Mouse (Mus musculus) urinary bladder, postnatal 36 days (tissue): ENCODE results near the gene Mtmr10.

Source experiments
- DNase-seq, 2 experiments: peaks; one replicate each; pipeline ENCODE4 v3.0.0; 2022; ENCODE audit warnings: low spot score in 2 of 2, mixed read lengths in 1 of 2

The Mtmr10 gene

DNA sequence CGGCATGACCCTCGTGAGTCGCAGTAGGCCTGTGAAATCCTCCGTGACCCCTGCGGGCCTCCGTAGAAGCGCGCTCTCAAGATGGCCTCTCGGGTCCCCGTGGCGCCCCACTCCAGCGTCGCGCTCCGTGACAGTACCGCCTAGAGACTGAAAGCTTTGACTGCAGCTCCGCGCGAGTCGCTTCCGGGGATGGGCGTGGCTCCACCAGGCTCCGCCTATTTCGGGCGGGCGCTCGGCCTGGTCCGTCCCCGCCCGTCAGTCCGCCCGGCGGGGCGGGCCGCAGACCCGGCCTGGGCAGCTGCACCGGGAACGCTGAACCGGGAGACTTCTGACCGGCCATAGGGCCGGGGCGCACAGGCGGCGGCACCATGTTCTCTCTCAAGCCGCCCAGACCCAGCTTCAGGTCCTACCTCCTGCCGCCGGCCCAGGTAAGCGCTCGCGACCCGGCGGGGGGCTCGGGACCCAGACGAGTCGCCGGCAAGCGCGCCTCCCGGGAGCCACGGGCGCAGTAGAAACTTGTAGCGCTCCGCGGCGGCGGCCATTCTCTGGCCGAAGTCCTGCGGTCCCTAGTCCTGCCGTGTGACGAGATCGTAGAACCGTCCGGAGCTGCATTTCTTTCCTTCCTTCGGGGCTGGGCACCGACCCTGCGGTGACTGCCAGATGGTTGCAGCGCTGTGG is at the start of gene Mtmr10:
Gene Mtmr10, plus strand, starts transcription at position 240 of the 678 bp plus-strand sequence.
- DNase-seq = peak; percentile 98

DNA sequence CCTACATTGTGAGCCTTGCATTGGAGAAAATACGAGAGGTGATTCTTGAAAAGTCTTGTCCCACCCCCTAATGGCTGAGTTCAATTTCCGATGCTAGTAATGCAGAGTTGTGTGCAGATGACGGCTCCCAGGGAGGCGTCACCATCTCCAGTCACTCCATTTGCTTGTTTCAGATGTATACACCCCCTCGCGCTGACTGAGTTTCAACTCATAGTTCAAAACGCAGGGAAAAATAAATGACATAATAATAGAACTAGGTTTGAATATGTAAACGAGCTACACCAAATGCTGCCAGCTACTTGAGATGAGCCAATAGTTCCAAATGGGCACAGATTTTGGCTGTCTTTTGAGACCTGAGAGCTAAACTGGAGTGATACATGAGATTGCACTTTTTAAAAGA is 49.7 kb upstream of the Mtmr10 start:
- no peak for DNase-seq

DNA sequence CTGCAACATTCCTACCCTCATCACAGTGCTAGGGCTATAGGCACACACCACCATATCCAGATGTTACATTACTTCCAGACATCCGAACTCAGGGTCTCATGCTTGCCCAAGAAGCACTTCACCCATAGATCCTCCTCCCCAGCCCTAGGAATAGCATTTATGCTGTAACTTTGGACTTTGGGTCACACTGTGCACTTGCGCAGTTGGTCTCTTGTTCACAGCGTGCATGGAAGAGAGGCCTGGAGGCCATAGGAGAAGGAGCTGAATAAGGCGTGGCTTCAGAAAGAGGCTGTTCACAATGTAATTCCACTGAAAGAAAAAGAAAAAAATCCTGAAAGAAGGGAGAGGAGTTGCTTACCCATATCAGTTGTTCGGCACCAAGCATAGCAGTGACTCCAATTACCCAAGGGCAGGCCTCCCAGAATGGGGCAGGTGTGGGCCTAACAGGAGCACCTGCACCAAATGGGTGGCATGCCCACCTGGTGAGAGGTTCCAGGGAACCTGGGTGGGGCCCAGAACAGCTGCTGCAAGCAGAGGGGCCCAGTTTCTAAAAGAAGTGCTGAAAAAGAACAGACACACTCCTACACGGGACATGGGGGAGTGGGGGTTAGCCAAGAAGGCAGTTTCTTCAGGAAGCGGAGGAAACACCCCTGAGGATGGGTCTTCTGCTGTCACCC is 48.9 kb upstream of the Mtmr10 start:
- no peak for DNase-seq

GRCm38 (mm10) chr7:64239138-64239805 is 48.2 kb upstream of the Mtmr10 start:
- no peak for DNase-seq

- DNase-seq = no peak
These were observed 47.6 kb upstream of the Mtmr10 start for GRCm38 (mm10) chr7:64239806-64240315.

DNA sequence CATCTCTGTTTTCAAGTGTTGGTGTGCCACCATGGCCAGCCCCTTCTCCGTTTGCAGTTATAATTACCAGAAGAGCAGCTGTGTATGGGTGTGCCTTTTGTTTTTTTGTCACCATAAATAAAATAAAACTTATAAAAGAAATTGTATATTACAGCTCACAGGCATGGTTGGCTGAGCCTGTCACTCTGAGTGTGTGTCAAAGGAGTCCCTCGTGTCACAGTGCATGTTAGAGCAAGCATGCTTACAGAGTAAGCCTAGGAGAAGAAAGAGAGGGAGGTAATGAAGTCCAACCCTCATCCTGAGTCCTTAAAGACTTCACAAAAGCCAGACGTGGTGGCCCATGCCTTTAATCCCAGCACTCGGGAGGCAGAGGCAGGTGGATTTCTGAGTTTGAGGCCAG is 45.0 kb upstream of the Mtmr10 start:
- no peak for DNase-seq

DNA sequence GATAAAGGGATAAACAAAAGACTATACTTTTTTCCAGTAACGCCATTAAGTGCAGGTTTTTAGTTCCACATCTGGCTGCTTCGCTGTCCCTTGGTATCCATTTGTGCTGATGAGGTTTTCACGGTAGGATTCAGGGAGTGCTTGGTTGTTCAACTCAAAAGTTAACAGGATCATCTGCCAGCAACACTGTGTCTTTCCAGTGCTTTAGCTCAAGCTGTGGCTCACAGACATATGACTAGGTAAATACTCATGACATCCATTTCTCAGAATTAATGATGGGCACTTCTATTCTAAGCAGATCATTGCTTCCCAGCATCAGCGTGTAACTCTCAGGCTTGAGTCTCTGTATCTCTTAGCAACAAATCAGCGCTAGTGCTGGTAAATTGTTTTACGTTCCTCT is 43.1 kb upstream of the Mtmr10 start:
- DNase-seq = no peak

GRCm38 (mm10) chr7:64246713-64247112 is 40.7 kb upstream of the Mtmr10 start:
- no peak for DNase-seq

- no peak for DNase-seq
These were observed 39.1 kb upstream of the Mtmr10 start for GRCm38 (mm10) chr7:64248352-64248751.

- DNase-seq = peak in 1 of 2 experiments; percentile 5
These were observed 37.7 kb upstream of the Mtmr10 start for GRCm38 (mm10) chr7:64249715-64250114.

GRCm38 (mm10) chr7:64250417-64250816 is 37.0 kb upstream of the Mtmr10 start:
- no peak for DNase-seq

- DNase-seq = no peak
These were observed 33.7 kb upstream of the Mtmr10 start for GRCm38 (mm10) chr7:64253736-64254135.

DNA sequence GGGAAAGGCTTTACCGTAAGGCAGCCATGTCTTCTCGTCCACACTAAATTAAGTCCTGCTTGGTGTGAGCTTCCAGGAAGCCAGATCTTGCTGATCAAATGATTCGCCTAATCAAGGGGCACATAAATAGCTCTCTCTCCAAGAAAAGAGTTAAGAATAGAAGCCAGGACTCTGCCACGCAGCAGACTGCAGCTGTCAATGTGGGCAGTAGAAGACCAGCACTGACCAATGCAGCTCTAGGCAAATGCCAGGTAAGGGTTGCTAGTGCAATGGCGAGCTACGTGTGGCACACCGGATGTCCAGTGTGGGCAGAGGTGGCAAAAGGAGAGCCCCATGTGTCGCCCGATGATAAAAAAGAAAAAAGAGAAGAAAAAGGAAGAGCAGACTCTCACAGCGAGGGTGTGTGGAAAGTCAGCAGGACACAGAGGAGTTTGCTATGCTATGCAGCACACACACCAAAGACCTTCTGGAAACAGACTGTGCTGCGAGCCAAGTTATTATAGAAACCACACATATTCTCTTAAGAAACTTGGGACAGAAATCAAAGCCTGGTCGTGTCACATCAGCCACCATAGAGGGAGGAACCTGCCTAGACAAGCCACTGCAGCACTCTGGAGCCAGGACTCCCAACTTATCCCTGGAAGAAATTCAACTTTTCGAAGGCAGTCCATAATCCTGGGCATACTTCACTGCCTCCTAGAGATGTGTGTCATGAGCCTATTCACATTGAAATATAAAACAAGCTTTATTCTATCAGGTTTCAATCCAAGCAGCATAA is 21.8 kb upstream of the Mtmr10 start:
- DNase-seq = no peak

- no peak for DNase-seq
These were observed 20.9 kb upstream of the Mtmr10 start for GRCm38 (mm10) chr7:64266587-64266986.

DNA sequence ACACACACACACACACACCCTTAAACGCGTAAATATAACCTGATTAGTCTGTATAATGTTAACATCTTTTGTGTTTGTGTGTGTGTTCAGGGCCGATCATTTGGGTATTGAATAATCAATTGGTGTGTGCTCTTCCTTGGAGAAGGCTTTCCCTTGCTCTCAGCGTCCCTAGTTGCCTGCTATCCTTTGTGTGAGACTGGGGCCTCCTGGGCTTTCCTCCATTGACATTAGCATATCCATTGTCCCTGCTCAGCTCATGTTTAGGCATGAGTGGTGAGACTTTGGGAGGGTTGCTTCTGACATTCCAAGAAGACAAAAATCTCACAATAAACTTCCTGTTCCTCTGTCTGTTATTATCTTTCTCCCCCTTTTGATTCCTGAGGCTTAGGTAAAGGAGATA is 15.5 kb upstream of the Mtmr10 start:
- DNase-seq = no peak

- no peak for DNase-seq
These were observed 11.9 kb upstream of the Mtmr10 start for GRCm38 (mm10) chr7:64275518-64275917.

DNA sequence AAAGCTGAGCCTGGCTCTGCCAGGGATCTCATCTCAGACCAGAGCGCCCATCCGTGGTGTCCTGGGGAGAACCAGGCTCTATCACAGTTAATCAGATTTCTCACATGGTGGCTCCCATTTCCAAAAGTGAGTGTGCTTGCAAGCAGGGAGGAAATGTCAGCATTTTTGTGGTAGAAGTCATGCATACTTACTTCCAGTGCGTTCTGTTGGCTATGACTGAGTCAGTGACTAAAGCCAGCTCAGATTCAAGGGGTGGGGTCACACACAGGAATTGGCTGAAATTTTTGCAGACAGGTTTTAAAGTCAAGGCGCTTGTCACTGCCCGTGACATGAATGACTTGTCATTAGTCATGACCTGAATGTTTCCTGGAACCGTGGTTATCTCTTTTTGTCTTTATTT is 10.5 kb upstream of the Mtmr10 start:
- peak; percentile 15 to 24 for DNase-seq

DNA sequence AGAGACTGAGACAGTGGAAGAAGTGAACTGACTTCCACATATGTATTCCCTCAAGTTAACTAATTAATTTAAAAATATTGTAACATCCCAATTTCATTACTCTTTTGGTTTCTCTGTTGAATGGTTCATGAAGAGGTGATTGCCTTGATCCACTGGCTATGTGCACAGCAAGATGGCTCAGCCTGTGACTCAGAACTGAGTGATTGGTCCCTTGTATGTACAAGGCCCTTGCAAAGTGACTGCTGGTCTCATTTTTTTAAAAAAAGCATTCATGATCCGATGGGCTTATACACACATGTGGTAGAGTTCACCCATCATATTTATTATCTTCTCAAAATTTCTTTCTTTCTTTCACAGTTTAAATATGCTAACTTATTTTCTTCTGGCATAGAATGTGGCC is 8.9 kb upstream of the Mtmr10 start:
- no peak for DNase-seq

DNA sequence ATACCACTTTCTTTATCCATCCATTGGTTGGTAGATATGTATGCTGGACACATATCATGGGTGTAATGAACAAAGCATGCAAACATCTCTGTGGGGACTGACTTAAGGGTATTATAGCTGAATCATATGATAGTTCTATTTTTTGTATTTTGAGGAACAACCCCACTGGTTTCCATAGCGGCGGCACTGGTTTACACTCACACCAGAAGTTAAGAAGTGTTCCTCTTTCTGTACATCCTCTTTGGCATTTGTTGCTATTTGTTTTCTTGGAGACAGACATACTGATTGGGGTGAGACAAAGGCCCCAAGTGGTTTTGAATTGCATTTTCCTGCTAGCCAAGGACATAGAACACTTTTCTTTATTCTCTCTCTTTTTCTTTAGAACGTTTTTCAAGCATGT is 7.9 kb upstream of the Mtmr10 start:
- DNase-seq = no peak

GRCm38 (mm10) chr7:64286566-64286965 is 887 bp upstream of the Mtmr10 start:
- no peak for DNase-seq

- DNase-seq = no peak
These were observed 2.0 kb downstream of the Mtmr10 start for GRCm38 (mm10) chr7:64289416-64289815.

- DNase-seq = no peak
These were observed 3.0 kb downstream of the Mtmr10 start for GRCm38 (mm10) chr7:64290431-64290830.
